Mouse (Mus musculus) MN1 (cell line): Measurements from ENCODE around the gene Olfr136.

Experiments used
- DNase-seq: peaks from one replicate; pipeline ENCODE4 v3.0.0-alpha.2; 2016; ENCODE audit warnings: low spot score

Gene Olfr136

GRCm38 (mm10) chr17:38329531-38329930 lies at the start of gene Olfr136:
Gene Olfr136, plus strand, starts transcription at chr17:38329831.
- DNase-seq = no peak

GRCm38 (mm10) chr17:38307470-38307869 lies 22.2 kb upstream of the Olfr136 start, which contains the start of gene Olfr137:
Gene Olfr137, minus strand, starts transcription at chr17:38307570.
- DNase-seq = no peak
